Mouse (Mus musculus) liver, embryonic 14.5 days (tissue): ENCODE data around the gene Nr1i3.

ENCODE experiments used
- CTCF ChIP-seq: IDR thresholded peaks from 2 replicates; pipeline ENCODE4 v1.5.1; 2016; ENCODE audit warnings: antibody characterized with exemption, low read depth, control low read depth
- EP300 ChIP-seq: IDR thresholded peaks from 2 replicates; pipeline ENCODE4 v1.6.1; 2016; ENCODE audit warnings: antibody characterized with exemption, low read depth

- TF ChIP-seq CTCF (no peak), EP300 (no peak)
These were observed 37.2 kb downstream of the Nr1i3 start, which contains the start of gene Ndufs2 for GRCm38 (mm10) chr1:171250680-171251593.
